In the genomic region with DNA sequence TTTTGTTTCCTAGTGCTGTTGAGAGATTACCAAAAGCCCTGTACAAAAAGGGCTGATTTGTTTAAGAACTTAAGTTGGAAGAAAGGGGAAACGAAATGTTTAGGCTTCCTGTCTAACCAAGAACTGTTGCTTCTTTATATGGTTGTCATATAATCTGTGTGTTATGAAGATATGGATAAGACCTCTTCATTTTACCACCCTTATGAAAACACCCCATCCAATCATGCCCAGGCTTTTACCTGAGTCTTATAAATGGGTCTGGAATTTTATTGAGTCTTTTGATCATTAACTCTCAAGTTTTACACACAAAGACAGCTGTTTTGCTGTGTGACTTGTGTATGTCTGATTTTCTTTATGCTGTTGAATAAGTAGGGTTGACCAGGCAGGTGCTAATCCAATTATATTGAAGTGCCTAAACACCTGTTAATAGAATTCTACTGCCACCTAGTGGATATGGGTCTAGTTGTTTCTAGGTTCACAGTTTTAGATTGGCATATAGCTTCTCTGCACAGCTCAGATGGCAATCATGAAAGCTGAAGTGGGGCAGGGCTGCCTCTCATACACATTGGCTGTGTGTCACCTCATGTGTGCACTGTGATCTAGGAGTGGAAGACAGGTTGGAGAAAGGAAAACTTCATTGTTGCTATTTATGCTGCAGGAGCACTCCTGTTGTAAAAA, we compare ENCODE assay signal across 8 mouse cellular contexts. TPM values are rescaled to one million over a fixed set of nuclear protein-coding genes. Genes with fewer than 3 reads are reported as not detected.
DNase-seq lines count a peak whose midpoint lies in the region; ATAC-seq and TF ChIP-seq lines count a peak whose summit lies in the region.

No protein-coding gene starts in this region.

- no peaks in the 10 kb centered on the region for H3K27me3 ChIP-seq in heart, adult 2 months (ENCODE audit: control insufficient read depth, insufficient read depth, low read length)
- no peaks in the 10 kb centered on the region for H3K27me3 ChIP-seq in hindbrain, embryonic 12.5 days

- intact Hi-C loops in heart, adult 2 months (cut with DNase I) = loop anchor here (1.0 to 5.0 kb wide), 3 partner anchors 42 to 142 kb away; partner anchors contain the start of gene Sept7

- H3K79me2 ChIP-seq in heart, adult 2 months (replicated peaks; ENCODE audit: control insufficient read depth, insufficient read depth, low read length) = no peaks in the 10 kb centered on the region

- H3K4me3 ChIP-seq in heart, adult 2 months = no peak overlapping the region
- no peak overlapping the region for H3K4me3 ChIP-seq in hindbrain, embryonic 12.5 days

- no peak overlapping the region for H3K27ac ChIP-seq in heart, adult 2 months
- H3K27ac ChIP-seq in hindbrain, embryonic 12.5 days = no peak overlapping the region

- peak; percentile 96 for TF ChIP-seq CTCF in heart, adult 2 months (IDR thresholded peaks at IDR 0.05)

- no peaks in the 10 kb centered on the region for H3K4me1 ChIP-seq in heart, adult 2 months (ENCODE audit: control insufficient read depth, insufficient read depth, low read length)
- H3K4me1 ChIP-seq in hindbrain, embryonic 12.5 days = no peaks in the 10 kb centered on the region

- WGBS in heart, adult 2 months = 68% methylated on average over 1 of the region's 1 CpGs
- WGBS in hindbrain, embryonic 12.5 days = 84% methylated on average over 1 of the region's 1 CpGs

- peak; percentile 94 for ATAC-seq in CD4-positive, CD25-positive, alpha-beta regulatory T cell, adult 4 months
- ATAC-seq in hindbrain, embryonic 12.5 days (ENCODE audit: low FRiP score) = peak; percentile 66

- H3K4me2 ChIP-seq in hindbrain, embryonic 12.5 days (replicated peaks) = no peak overlapping the region

- H3K9ac ChIP-seq in heart, adult 2 months (ENCODE audit: low read depth, low read length) = no peak overlapping the region
- no peak overlapping the region for H3K9ac ChIP-seq in hindbrain, embryonic 12.5 days

- H3K36me3 ChIP-seq in heart, adult 2 months (ENCODE audit: control insufficient read depth, insufficient read depth, low read length) = peaks cover 6% of the 10 kb centered on the region; the same call in 1 of the 2 replicates
- H3K36me3 ChIP-seq in hindbrain, embryonic 12.5 days = peaks cover 16% of the 10 kb centered on the region

- DNase-seq in heart, adult 2 months = no peak
- no peak for DNase-seq in heart, adult 11 months
- DNase-seq in cerebellum, adult 18-20 months = peak; percentile 9 to 25
- peak; percentile 9 to 35 for DNase-seq in lung, adult 18-20 months
- DNase-seq in retina, postnatal 1 day = peak; percentile 85
- no peak for DNase-seq in frontal cortex, postnatal 14 days (ENCODE audit: low spot score in 2 of 2)

- no peak for TF ChIP-seq EP300 in heart, adult 2 months (IDR thresholded peaks at IDR 0.05; ENCODE audit: insufficient read depth, low read depth, low read length)

- H3K9me3 ChIP-seq in hindbrain, embryonic 12.5 days (replicated peaks) = no peaks in the 10 kb centered on the region

- TF ChIP-seq POLR2A in heart, adult 2 months (IDR thresholded peaks at IDR 0.05; ENCODE audit: insufficient read depth, low read depth, low read length) = no peak

RNA-seq across cellular contexts. Expression of gene Sept7, which starts 57.4 kb away (rescaled TPM):
- 100 to 1,000 TPM; 109 to 111 TPM for total RNA-seq in heart, adult 2 months (2021)
- polyA plus RNA-seq in heart, adult 2 months (2012; rRNA removed) = 15.9 and 34.6 TPM in 2 replicates
- 100 to 1,000 TPM; 401 to 415 TPM for polyA plus RNA-seq in CD4-positive, CD25-positive, alpha-beta regulatory T cell, adult 4 months (2017; shearing (Covaris generic))
- 278 and 296 TPM in 2 replicates for polyA plus RNA-seq in hindbrain, embryonic 12.5 days (2016; fragmentation: Nextera tagmentation; extraction: Ambion mirVana)

Comparison
In these comparisons a context has a peak if more than half of its experiments do, and no peak if none do; other contexts are left out.
1. DNase-seq: peak in cerebellum, adult 18-20 months (2 of 2), lung, adult 18-20 months (2 of 2) and retina, postnatal 1 day (single experiment); none in heart, adult 2 months (0 of 2), heart, adult 11 months (single experiment) and frontal cortex, postnatal 14 days (0 of 2).